Mouse (Mus musculus) bone marrow, adult 2 months (tissue): ENCODE measurements around the gene Mbd3. TPM values are rescaled to one million over a fixed set of nuclear protein-coding genes. Genes with fewer than 3 reads are reported as not detected.

Experiments used
- H3K27ac ChIP-seq: fragments of 200-500 bp; 2 replicates; pipeline ENCODE4 v1.5.1; 2012; ENCODE audit warnings: low read depth, mild to moderate bottlenecking, control low read depth, inconsistent platforms, low read length; ENCODE audit not compliant: control insufficient read depth, poor library complexity, insufficient read depth
- H3K4me1 ChIP-seq: fragments of 200-500 bp; 2 replicates; pipeline ENCODE4 v1.6.1; 2011; ENCODE audit warnings: low read length; ENCODE audit not compliant: control insufficient read depth, insufficient read depth
- H3K4me3 ChIP-seq: fragments of 200-500 bp; replicated peaks from 2 replicates; pipeline ENCODE3; 2011; ENCODE audit warnings: mild to moderate bottlenecking, low read depth, low read length, control low read depth; ENCODE audit not compliant: control insufficient read depth
- CTCF ChIP-seq: fragments of 200-500 bp; IDR thresholded peaks from 2 replicates; pipeline ENCODE4 v1.5.1; 2011; ENCODE audit warnings: low read length, control low read depth; ENCODE audit not compliant: control insufficient read depth, insufficient read depth
- POLR2A ChIP-seq: fragments of 200-500 bp; IDR thresholded peaks from 2 replicates; pipeline ENCODE4 v1.6.1; 2011; ENCODE audit warnings: low read depth, mild to moderate bottlenecking, control low read depth, low read length, borderline replicate concordance; ENCODE audit not compliant: control insufficient read depth
- WGBS: fragments of 180-500 bp; shearing (Covaris S2); methylation state at CpG from one replicate; pipeline ENCODE4 v1.1.7; 2018; 5-methylcytosine and 5-hydroxymethylcytosine counted together
- polyA plus RNA-seq: library from polyadenylated mRNA; stranded (reverse); fragments of >200 nt; gene quantifications from 2 replicates; pipeline ENCODE4 v1.2.4, GENCODE M21; 2011; ENCODE audit warnings: low replicate concordance; ENCODE audit not compliant: missing spikeins, insufficient read depth, insufficient read length

The Mbd3 gene
- polyA plus RNA-seq, 1 experiment, result 82.0 TPM

DNA sequence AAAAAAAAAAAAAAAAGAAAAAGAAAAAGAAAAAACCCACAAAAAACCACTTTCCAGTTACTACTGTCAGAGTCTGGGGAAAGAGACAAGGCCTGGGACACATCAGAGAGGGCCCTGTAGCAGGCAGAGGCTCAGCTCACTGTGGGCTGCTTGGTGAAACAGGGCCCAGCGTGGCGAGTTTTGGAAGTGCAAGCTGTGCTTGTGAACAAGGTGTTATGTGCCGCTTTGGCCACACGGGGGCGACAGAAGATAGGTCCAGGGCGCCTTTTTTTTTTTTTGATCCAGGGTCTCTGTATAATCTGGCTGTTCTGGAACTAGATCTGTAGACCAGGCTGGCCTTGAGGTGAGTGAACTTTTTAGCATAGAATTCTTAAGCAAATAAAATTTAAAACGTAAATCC is 23.2 kb downstream of the Mbd3 start:
- Histone ChIP-seq H3K27ac (no peak overlapping the region), H3K4me3 (no peak overlapping the region), H3K4me1 (no peaks in the 10 kb centered on the region; the same call in 1 of the 2 replicates)
- WGBS, result 2% methylated on average over 7 of the region's 7 CpGs
- peak; percentile 93 for TF ChIP-seq CTCF
- TF ChIP-seq POLR2A, result no peak

DNA sequence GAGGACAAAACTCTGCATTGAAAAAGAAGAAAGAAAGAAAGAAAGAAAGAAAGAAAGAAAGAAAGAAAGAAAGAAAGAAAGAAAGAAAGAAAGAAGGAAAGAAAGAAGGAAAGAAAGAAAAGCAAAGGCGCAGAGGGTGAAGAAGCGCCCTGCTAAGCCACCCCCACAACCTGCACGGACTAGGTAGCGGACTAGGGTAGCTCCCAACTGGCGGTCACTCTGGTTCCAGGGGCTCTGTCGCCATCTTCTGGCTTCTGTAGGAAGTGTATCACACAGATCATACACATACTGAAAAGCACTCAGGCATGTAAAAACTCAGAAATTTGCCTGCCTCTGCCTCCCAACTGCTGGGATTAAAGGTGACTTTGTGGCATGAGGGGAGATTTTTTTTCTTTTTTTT is 25.3 kb downstream of the Mbd3 start:
- TF ChIP-seq CTCF (peak; percentile 57), POLR2A (no peak)
- Histone ChIP-seq H3K27ac (no peak overlapping the region), H3K4me3 (no peak overlapping the region), H3K4me1 (no peaks in the 10 kb centered on the region; the same call in 1 of the 2 replicates)
- WGBS, result 39% methylated on average over 6 of the region's 6 CpGs

DNA sequence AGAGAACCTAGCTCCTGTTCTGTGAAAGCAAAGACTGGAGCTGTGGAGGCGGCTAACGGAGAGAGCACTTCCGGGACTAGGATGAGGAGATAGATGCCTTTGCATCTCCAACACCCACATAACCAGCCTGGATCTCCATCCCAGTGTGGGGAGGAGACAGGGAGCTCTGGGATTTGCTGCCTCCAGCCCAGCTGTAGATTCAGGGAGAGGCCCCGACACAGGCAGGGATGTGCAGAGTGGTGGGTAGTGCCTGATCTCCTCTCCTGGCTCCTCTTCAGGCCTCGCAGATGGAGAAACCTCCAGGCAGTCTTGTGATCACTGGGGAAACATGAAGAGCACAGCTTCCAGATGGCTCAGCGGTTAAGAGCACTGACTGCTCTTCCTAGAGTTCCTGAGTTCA is 26.6 kb downstream of the Mbd3 start:
- 82% methylated on average over 6 of the region's 6 CpGs for WGBS
- H3K27ac ChIP-seq, result no peak overlapping the region
- TF ChIP-seq CTCF, result no peak
- no peak for TF ChIP-seq POLR2A
- H3K4me3 ChIP-seq, result no peak overlapping the region
- H3K4me1 ChIP-seq, result no peaks in the 10 kb centered on the region; the same call in 1 of the 2 replicates

DNA sequence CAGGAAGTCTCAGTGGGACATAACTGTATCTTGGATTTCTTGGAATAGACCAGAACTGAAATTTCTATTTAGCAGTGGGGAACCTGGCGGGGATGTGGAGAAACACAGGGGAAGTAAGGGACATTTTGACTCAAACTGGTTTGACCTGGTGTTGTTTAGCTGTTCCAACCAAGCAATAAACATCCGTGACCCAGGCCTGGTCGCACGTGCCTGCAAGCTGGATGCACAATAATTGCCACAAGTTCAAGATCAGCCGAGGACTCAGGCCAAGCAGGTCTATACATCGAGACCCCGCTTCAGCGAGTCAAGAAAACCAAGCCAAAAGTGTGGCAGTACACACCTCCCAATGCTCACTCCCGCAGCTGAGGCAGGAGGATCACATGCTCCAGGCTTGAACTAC is 27.4 kb downstream of the Mbd3 start:
- WGBS, result 67% methylated on average over 9 of the region's 9 CpGs
- Histone ChIP-seq H3K4me3 (no peak overlapping the region), H3K4me1 (no peaks in the 10 kb centered on the region; the same call in 1 of the 2 replicates), H3K27ac (no peak overlapping the region)
- TF ChIP-seq POLR2A (no peak), CTCF (no peak)

DNA sequence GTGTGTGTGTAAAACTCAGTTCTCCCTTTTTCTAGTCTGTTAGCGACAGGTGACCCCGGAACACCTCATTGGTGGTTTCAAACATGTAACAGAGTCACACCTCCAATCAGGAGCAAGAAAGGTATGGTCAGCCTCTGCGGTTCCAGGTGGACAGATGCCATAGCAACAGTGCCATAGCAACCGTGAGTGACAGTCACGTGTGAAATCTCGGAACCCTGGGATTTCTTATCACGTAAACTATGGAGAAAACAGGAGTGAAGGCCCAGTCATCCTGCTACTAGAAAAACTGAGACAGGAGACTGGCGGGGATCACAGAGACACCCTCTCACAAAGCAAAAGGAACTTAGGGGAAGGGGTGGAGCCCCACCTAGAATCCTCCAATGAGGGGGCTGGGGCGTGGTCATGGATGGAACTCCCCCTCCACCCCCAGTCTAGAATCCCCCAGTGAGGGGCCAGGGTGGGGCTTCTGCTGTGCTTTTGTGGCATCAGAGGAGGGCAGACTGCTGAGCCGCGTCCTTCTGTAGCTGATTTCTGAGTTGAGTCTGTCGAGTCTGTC is 27.9 kb downstream of the Mbd3 start:
- no peaks in the 10 kb centered on the region; the same call in 1 of the 2 replicates for H3K4me1 ChIP-seq
- no peak overlapping the region for H3K27ac ChIP-seq
- H3K4me3 ChIP-seq, result no peak overlapping the region
- WGBS, result 8% methylated on average over 12 of the region's 12 CpGs
- TF ChIP-seq POLR2A (no peak), CTCF (no peak)

DNA sequence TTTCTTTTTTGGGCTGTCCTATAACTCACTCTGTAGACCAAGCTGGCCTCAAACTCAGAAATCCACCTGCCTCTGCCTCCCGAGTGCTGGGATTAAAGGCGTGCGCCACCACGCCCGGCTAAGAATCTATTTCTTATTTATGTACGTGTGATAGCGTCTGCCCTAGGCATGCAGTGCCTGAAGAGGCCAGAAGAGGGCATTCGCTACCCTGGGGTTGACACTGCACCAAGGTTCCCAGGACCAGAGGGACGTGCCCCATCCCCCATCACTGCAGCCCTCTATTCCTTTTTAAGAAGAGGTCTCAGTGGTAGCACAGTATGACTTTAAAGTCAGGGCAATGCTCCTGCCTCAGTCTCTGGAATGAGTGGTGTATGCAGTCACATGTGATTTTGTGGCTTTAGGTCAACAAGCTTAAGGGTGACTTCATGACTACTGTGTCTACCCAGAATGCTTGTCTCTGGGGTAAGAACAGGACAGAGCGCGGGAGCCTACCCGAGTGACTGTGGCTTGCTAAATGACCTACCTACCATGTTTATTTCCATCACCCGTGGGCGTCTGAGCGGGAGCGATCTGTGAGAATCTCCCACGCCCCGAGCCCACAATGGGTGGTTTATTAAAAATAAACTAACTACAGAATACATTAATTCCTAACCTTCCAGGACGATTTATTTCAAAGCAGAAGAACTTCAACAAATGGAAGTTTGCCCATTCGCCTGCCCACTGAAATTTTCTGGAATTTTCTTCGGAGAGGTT is 29.2 kb downstream of the Mbd3 start:
- WGBS, result 78% methylated on average over 21 of the region's 21 CpGs
- TF ChIP-seq POLR2A (no peak), CTCF (peak; percentile 42; the same call in 1 of the 2 replicates)
- H3K4me3 ChIP-seq, result no peak overlapping the region

DNA sequence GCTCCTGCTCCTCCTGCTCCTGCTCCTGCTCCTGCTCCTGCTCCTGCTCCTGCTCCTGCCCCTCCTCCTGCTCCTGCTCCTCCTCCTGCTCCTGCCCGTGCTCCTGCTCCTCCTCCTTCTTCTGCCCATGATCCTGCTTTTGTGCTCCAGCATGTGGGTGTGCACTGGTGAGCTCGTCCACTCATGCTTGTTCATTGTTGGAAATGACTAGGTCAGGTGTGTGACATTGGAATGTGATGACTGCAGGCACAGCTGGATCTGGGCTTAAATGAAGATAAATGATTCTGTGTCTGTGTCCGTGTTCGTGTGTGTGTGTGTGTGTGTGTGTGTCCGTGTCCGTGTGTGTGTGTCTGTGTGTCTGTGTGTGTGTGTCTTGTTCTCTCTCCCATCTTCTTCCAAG is 31.0 kb downstream of the Mbd3 start:
- whole genome bisulfite sequencing, result 77% methylated on average over 6 of the region's 6 CpGs
- H3K27ac ChIP-seq, result no peak overlapping the region

More for the DNA sequence above, 29.2 kb downstream of the Mbd3 start:
- Histone ChIP-seq H3K27ac (no peak overlapping the region), H3K4me1 (no peaks in the 10 kb centered on the region; the same call in 1 of the 2 replicates)

DNA sequence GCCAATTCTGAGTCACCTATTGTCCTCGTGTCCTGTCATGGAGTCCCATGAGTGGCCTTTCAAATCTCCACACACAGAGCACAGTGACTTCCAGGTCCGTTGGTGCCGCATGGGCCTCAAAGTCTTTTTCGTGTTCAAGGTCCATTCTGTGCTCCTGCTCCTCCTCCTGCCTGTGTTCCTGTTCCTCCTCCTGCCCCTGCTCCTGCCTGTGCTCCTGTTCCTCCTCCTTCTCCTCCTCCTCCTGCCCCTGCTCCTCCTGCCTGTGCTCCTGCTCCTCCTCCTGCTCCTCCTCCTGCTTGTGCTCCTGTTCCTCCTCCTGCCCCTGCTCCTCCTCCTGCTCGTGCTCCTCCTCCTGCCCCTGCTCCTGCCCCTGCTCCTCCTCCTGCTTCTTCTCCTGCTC is 31.4 kb downstream of the Mbd3 start:
- no peak for TF ChIP-seq POLR2A
- no peak for TF ChIP-seq CTCF
- no peak overlapping the region for H3K27ac ChIP-seq
- no peaks in the 10 kb centered on the region; the same call in 1 of the 2 replicates for H3K4me1 ChIP-seq
- 66% methylated on average over 5 of the region's 5 CpGs for WGBS
- no peak overlapping the region for H3K4me3 ChIP-seq

More for the DNA sequence above, 31.0 kb downstream of the Mbd3 start:
- Histone ChIP-seq H3K4me3 (no peak overlapping the region), H3K4me1 (no peaks in the 10 kb centered on the region; the same call in 1 of the 2 replicates)
- TF ChIP-seq POLR2A (no peak), CTCF (no peak)
